Mouse (Mus musculus) C2C12 (cell line): ENCODE data around the gene Pls1.

ENCODE experiments used
- CEBPB ChIP-seq: IDR thresholded peaks from one replicate; pipeline ENCODE4 v1.6.1; 2011; ENCODE audit warnings: low read depth, mild to moderate bottlenecking, control low read depth, moderate library complexity
- CTCF ChIP-seq: IDR thresholded peaks from one replicate; pipeline ENCODE4 v1.5.1; 2011; ENCODE audit not compliant: control insufficient read depth, insufficient read depth, insufficient read length
- FOSL1 ChIP-seq: IDR thresholded peaks from one replicate; pipeline ENCODE4 v1.8.0; 2011; ENCODE audit warnings: mild to moderate bottlenecking, low read length; ENCODE audit not compliant: poor library complexity, insufficient read depth, severe bottlenecking
- MAX ChIP-seq: IDR thresholded peaks from one replicate; pipeline ENCODE4 v1.6.1; 2011; ENCODE audit warnings: mild to moderate bottlenecking, control low read depth
- MYOD1 ChIP-seq: IDR thresholded peaks from one replicate; pipeline ENCODE4 v1.6.1; 2011; ENCODE audit warnings: low read depth; ENCODE audit not compliant: control insufficient read depth, insufficient read length
- MYOG ChIP-seq: IDR thresholded peaks from one replicate; pipeline ENCODE4 v1.6.1; 2011; ENCODE audit not compliant: control insufficient read depth, insufficient read length; ENCODE audit errors: extremely low read depth
- USF1 ChIP-seq: IDR thresholded peaks from one replicate; pipeline ENCODE4 v1.6.1; 2011; ENCODE audit warnings: low read depth, mild to moderate bottlenecking, control low read depth, moderate library complexity

- no peak for TF ChIP-seq CTCF
- no peak for TF ChIP-seq USF1
- no peak for TF ChIP-seq MYOD1
- TF ChIP-seq CEBPB: no peak
- TF ChIP-seq MAX: no peak
- TF ChIP-seq MYOG: no peak
- no peak for TF ChIP-seq FOSL1
Measured at GRCm38 (mm10) chr9:95744845-95745613, 100.1 kb downstream of the Pls1 start.
